Mouse (Mus musculus): ENCODE data around the gene Olfr248. TPM values are rescaled to one million over a fixed set of nuclear protein-coding genes. Genes with fewer than 3 reads are reported as not detected.

Gene Olfr248
- total RNA-seq (2015) (not detected in 2 replicates), total RNA-seq (2017) (not detected in 2 replicates)

- no peak for ATAC-seq (ENCODE audit: poor library complexity, severe bottlenecking)
Observed at GRCm38 (mm10) chr1:174390746-174391145, at the start of gene Olfr248. Gene Olfr248, plus strand, starts transcription at chr1:174391046.

DNA sequence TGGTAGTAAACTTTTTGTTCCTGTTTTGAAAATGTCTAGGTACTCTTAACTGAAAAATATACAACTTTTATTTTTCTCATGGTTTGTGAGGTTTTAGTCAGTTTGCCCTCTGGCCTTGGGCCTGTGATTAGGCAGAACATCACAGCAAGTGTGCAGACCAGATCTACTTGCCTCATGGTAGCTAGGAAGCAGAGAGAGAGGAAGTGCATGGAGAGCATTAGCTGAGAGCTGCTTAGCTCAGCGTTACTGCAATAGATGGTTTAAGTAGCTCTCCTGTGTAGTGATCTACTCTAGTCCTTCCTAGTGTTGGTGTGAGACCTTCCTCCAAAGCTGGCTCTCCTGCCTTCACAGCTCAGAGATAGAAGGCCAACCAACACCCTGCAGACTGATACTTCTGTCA is 37.2 kb upstream of the Olfr248 start:
- ATAC-seq (ENCODE audit: poor library complexity, severe bottlenecking), result peak; percentile 58; the same call in 1 of the 2 replicates

DNA sequence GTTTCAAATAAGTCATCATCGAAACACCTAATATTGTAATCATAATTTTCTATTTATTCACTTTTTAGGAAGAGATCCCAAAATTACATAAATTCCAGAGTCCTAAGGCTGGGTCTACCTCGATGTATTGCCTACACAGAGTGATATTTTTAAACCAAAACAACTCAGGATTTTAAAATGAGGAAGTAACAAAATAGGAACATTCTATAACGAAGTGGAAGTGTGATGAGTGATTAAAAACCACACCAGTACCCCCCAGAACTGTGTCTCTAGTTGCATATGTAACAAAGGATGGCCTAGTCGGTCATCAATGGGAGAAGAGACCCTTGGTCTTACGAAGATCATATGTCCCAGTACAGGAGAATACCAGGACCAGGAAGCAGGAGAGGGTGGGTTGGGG is 36.2 kb upstream of the Olfr248 start:
- peak; percentile 71 for ATAC-seq (ENCODE audit: poor library complexity, severe bottlenecking)

DNA sequence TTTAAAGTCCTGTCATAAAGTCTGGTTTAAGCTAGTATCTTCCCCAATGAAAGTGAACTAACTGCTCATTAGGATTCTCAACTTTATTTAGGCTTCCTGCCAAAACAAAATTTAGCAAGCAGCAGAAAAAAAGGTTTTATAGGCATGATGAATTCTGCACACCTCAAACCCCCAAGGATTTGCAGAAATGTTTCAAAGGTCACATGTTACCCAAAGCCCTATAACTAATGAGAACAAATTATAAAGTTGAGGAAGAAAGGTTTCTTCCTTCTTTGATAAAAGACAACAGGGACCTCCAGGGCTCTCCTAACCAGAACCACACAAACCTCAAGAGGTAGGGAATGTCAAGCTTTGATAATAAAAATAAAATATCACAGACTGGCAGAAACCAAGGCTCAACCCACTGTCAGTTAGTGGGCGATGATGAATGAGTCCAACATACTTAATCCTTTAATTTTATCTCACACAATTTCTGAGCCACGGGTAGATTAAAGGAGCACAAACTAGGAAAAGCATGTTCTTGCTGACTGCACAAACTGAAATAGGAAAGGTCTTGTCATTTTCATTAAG is 25.9 kb upstream of the Olfr248 start, which contains the start of gene Olfr417:
Olfr417 (plus strand) TSS at position 241 of the 570 bp plus-strand sequence.
- ATAC-seq (ENCODE audit: poor library complexity, severe bottlenecking), result no peak

DNA sequence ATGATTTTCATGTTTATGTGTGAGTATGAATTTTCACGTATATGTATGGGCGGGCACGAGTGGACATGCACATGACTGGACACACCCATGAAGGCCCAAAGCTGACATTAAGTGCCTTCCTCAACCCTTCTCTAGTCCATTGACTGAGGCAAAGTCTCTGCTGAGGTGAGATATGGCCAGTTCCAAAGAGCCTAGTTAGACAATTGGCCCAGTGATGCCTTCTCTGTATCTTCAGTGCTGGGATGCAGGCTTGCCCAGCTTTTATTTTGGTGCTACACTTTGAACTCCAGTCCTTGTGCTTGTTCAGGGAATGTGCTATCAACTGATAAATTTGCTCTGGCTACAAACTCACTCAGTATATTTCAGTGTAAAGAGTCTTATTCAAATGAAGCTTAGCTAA is 17.0 kb upstream of the Olfr248 start:
- no peak for ATAC-seq (ENCODE audit: poor library complexity, severe bottlenecking)

- no peak for ATAC-seq (ENCODE audit: poor library complexity, severe bottlenecking)
Observed at GRCm38 (mm10) chr1:174422959-174423358, 32.1 kb downstream of the Olfr248 start.

- no peak for ATAC-seq (ENCODE audit: poor library complexity, severe bottlenecking)
Observed at GRCm38 (mm10) chr1:174423764-174424163, 32.9 kb downstream of the Olfr248 start, which contains the start of gene Olfr414. Gene Olfr414, plus strand, starts transcription at chr1:174424064.

- ATAC-seq (ENCODE audit: poor library complexity, severe bottlenecking), result no peak
Observed at GRCm38 (mm10) chr1:174426180-174426986, 35.5 kb downstream of the Olfr248 start.

DNA sequence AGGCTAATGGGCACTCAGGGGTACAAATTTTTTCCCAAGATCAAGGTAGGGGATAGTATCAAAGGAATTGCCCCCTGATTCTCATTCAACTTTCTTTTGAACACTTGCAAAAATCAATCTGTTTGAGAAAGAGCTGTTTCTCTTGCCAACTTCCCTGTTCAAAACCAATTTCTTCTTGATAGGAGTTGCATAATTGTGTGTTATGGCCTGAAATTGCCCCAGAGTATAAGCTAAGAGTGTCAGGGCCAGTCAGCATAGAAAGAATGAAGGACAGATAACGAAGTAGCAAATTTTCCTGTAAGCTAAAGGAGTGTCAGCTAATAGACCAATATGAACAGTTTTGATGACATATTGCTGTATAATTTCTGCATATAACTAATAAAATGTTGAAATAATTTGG is 36.6 kb downstream of the Olfr248 start:
- ATAC-seq (ENCODE audit: poor library complexity, severe bottlenecking), result peak; percentile 8; the same call in 1 of the 2 replicates

DNA sequence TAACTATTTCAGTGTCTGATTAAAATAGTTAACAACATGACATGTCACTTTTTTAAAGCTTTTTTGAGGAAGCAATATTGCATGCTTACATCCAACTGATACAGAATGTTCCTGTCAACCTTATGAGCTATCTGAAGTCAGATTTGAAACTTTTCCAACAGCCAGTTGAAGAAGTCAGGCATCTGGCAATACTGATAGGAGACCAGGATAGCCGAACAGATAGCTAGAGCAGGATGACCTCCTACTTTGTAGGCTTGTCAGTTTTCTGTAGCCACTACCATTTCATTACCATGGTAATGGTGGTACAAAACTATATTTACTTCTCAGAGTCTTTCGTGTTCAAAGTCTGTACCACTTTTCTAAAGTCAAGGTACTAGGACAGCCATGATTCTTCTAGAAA is 37.6 kb downstream of the Olfr248 start:
- no peak for ATAC-seq (ENCODE audit: poor library complexity, severe bottlenecking)

DNA sequence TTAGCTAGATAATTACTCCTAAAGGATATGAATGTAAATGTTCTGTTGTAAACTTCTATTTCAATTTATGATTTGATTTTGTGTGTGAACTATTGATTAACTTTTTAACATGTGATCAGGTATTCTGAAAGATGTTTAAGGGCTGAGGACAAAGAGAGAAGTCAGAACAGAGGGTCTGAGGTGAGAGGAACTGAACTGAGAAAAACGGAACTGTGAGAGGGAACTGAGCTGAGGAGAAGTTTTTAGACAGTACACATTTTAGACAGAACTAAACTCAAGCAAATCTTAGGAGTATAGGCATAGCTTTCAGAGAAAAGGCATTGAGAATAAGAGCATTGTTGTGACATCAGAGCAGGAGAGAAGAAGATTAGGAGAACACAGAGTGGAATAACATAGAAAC is 43.3 kb downstream of the Olfr248 start:
- ATAC-seq (ENCODE audit: poor library complexity, severe bottlenecking), result peak; percentile 69

Other genes with a start within 250 kb of the Olfr248 start
- gene Olfr420, start 235.4 kb upstream of the Olfr248 start, total RNA-seq (2015), result not detected in 2 replicates
- not detected in 2 replicates for gene Olfr420, start 235.4 kb upstream of the Olfr248 start, total RNA-seq (2017)
- gene Spta1, start 218.3 kb upstream of the Olfr248 start, total RNA-seq (2015), result 1.1 and 1.3 TPM in 2 replicates
- gene Spta1, start 218.3 kb upstream of the Olfr248 start, total RNA-seq (2017), result 2.7 and 5.9 TPM in 2 replicates
- not detected in 2 replicates for gene Olfr419, start 139.0 kb upstream of the Olfr248 start, total RNA-seq (2015)
- not detected in 2 replicates for gene Olfr419, start 139.0 kb upstream of the Olfr248 start, total RNA-seq (2017)
- gene Mptx1, start 60.5 kb upstream of the Olfr248 start, total RNA-seq (2015), result not detected in 2 replicates
- gene Mptx1, start 60.5 kb upstream of the Olfr248 start, total RNA-seq (2017), result not detected in 2 replicates
- gene Olfr417, start 25.9 kb upstream of the Olfr248 start, total RNA-seq (2015), result not detected in 2 replicates
- 0.04 TPM in 1 of 2 replicates, not detected in the other for gene Olfr417, start 25.9 kb upstream of the Olfr248 start, total RNA-seq (2017)
- not detected in 2 replicates for gene Olfr414, start 33.0 kb downstream of the Olfr248 start, total RNA-seq (2015)
- gene Olfr414, start 33.0 kb downstream of the Olfr248 start, total RNA-seq (2017), result not detected in 2 replicates
- not detected in 2 replicates for gene Olfr220, start 51.0 kb downstream of the Olfr248 start, total RNA-seq (2015)
- not detected in 2 replicates for gene Olfr220, start 51.0 kb downstream of the Olfr248 start, total RNA-seq (2017)
- gene Fmn2, start 110.8 kb downstream of the Olfr248 start, total RNA-seq (2015), result not detected in 2 replicates
- not detected in 2 replicates for gene Fmn2, start 110.8 kb downstream of the Olfr248 start, total RNA-seq (2017)